Mouse (Mus musculus): ENCODE data around the gene Gnb2.

DNA sequence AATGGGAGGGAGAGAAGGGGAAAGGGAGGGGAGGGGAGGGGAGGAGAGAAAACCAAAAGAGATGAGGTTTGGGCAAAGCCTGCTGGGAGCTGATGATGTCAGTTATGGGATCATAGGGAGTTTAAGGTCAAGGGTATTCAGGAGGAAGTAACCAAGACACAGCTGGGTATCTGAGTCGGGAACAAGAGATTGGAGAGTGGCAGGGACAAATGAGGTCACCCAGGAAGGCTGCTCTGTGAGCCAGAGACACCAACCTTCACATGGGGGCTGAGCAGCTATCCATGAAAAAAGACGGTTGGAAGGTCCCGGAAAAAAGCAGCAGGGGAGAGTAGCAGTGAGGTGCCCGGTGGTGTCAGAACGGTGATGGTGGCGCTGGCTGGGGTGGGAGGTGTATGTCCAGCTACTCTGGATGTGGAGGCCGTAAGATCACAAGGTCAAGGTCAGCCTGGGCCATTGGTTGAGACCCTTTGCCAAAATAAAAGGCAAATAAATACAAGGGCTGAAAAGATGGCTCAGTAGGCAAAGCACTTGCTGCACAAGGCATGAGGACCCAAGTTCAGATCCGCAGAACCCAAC lies 35.0 kb upstream of the Gnb2 start:
- TF ChIP-seq CTCF (IDR thresholded peaks at IDR 0.05; ENCODE audit: low read depth) = no peak
- TF ChIP-seq EP300 (IDR thresholded peaks at IDR 0.05; ENCODE audit: low read depth) = no peak

Measured in liver, postnatal 0 days (tissue).